Mouse (Mus musculus) erythroblast, embryonic 14.5 days (primary cell): ENCODE measurements around the gene Gm26657.

Experiments used
- GATA1 ChIP-seq: IDR thresholded peaks from 2 replicates; pipeline ENCODE4 v1.6.1; 2012; ENCODE audit warnings: low read length, inconsistent platforms, mixed read lengths
- TAL1 ChIP-seq: IDR thresholded peaks from 3 replicates; pipeline ENCODE4 v1.6.1; 2012; ENCODE audit warnings: low read length, inconsistent platforms, mixed read lengths

- TF ChIP-seq TAL1 = no peak
- TF ChIP-seq GATA1 = no peak
Measured at GRCm38 (mm10) chr4:56725839-56726238, 14.0 kb upstream of the Gm26657 start.
